Mouse (Mus musculus): ENCODE results near the gene Gm9040.
"Not testable (repeated sequence)": the region's sequence is repeated elsewhere in the genome, so short reads cannot be mapped to it uniquely, and the experiment has no call there.

DNA sequence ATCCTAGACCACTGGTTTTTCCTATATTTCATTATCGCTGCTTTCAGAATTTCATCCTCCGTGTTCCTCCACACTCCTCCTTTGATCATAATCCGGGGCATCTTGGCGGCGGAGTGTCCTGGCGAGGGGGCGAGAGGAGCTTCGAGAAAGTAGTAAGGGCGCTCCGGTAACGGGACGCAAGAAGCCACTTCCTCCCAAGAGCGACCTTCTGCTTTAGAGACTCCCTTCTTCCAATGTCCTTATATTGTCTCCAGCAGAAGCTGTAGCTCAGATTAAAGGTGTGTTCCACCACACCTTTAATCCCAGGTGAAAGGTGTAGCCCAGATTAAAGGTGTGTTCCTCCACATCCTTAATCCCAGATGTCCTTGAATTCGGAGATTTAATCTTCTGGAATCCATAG is 16.4 kb upstream of the Gm9040 start, which contains the start of gene Gm9046:
- not testable (repeated sequence) for TF ChIP-seq CTCF (IDR thresholded peaks at IDR 0.05; ENCODE audit: low read depth, low read length); POLR2AphosphoS5 (IDR thresholded peaks at IDR 0.05; ENCODE audit: insufficient replicate concordance, low read depth, low read length); GATA1 (IDR thresholded peaks at IDR 0.05; ENCODE audit: borderline replicate concordance, low read length)
